ENCODE assay signal across 8 mouse cellular contexts in the genomic region with DNA sequence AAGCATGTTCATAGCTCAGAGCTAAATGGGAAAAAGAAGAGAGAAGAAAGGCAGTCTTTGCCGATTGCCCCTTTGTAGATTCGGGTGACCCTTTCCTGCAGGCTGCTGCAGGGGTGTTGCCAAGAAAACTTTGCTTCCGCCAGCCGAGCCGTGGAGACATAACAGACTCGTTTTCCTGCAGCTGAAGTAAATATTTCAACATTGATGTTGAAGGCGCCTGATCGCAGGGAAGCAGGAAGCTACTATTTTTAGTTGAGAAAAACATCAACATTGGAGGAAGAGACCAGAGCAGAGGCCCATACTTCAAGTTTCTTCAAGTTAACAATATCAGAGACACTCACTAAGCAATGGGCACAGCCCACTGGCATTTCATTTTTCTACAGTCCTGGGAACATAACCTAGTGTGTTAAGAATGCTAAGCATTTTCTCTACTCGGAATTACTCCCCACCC.
A peak's percentile ranks its signal among the peaks of the same experiment; 100 is the strongest.
DNase-seq lines count a peak whose midpoint lies in the region; ATAC-seq and TF ChIP-seq lines count a peak whose summit lies in the region.

No protein-coding gene starts in this region.

- ATAC-seq in hindbrain, embryonic 12.5 days (ENCODE audit: low FRiP score), result no peak
- no peak for ATAC-seq in embryonic facial prominence, embryonic 11.5 days (replicated peaks; ENCODE audit: insufficient number of reproducible peaks, low FRiP score, low TSS enrichment, low read depth)
- ATAC-seq in heart, embryonic 16.5 days (replicated peaks; ENCODE audit: extremely low read depth, insufficient read depth, low FRiP score), result 0 out of 2 replicates have a peak, but pooled peaks have one; percentile 37

- H3K4me3 ChIP-seq in hindbrain, embryonic 10.5 days, result no peak overlapping the region
- H3K4me3 ChIP-seq in hindbrain, embryonic 12.5 days, result no peak overlapping the region
- H3K4me3 ChIP-seq in embryonic facial prominence, embryonic 11.5 days (ENCODE audit: low read depth, low read length), result no peak overlapping the region
- no peak overlapping the region for H3K4me3 ChIP-seq in heart, embryonic 16.5 days (ENCODE audit: low read length)
- H3K4me3 ChIP-seq in macrophage (ENCODE audit: inconsistent target), result no peak overlapping the region
- no peak overlapping the region for H3K4me3 ChIP-seq in thymus, adult 2 months (ENCODE audit: control insufficient read depth, insufficient read depth, low read length)

- no peaks in the 10 kb centered on the region for H3K9me3 ChIP-seq in hindbrain, embryonic 10.5 days
- H3K9me3 ChIP-seq in hindbrain, embryonic 12.5 days (replicated peaks), result no peaks in the 10 kb centered on the region
- H3K9me3 ChIP-seq in embryonic facial prominence, embryonic 11.5 days (replicated peaks; ENCODE audit: control insufficient read depth, low read length), result no peaks in the 10 kb centered on the region
- peaks cover 4% of the 10 kb centered on the region; the same call in 1 of the 2 replicates for H3K9me3 ChIP-seq in heart, embryonic 16.5 days (replicated peaks; ENCODE audit: control insufficient read depth, low read length)

- TF ChIP-seq CTCF in thymus, adult 2 months (IDR thresholded peaks at IDR 0.05; ENCODE audit: borderline replicate concordance, control insufficient read depth, extremely low read depth, insufficient read depth, low read length, poor library complexity), result no peak

- H3K27me3 ChIP-seq in hindbrain, embryonic 10.5 days (ENCODE audit: insufficient read depth, poor library complexity, severe bottlenecking), result no peaks in the 10 kb centered on the region
- no peaks in the 10 kb centered on the region for H3K27me3 ChIP-seq in hindbrain, embryonic 12.5 days
- H3K27me3 ChIP-seq in embryonic facial prominence, embryonic 11.5 days (ENCODE audit: control insufficient read depth, insufficient read depth, low read length), result no peaks in the 10 kb centered on the region
- no peaks in the 10 kb centered on the region for H3K27me3 ChIP-seq in heart, embryonic 16.5 days (ENCODE audit: control insufficient read depth, insufficient read depth, low read length)
- no peaks in the 10 kb centered on the region for H3K27me3 ChIP-seq in thymus, adult 2 months (ENCODE audit: control insufficient read depth, insufficient read depth, low read length)

- H3K4me2 ChIP-seq in hindbrain, embryonic 12.5 days (replicated peaks), result no peak overlapping the region
- no peak overlapping the region for H3K4me2 ChIP-seq in embryonic facial prominence, embryonic 11.5 days (ENCODE audit: low read depth, low read length)
- peak overlapping the region; percentile 33 for H3K4me2 ChIP-seq in heart, embryonic 16.5 days (ENCODE audit: low read depth, low read length)

- DNase-seq in hindbrain, embryonic 10.5 days (ENCODE audit: low spot score), result no peak
- DNase-seq in embryonic facial prominence, embryonic 11.5 days (ENCODE audit: low spot score), result peak; percentile 47
- DNase-seq in kidney, postnatal 25 days, result peak; percentile 67 to 81
- peak; percentile 30 for DNase-seq in thymus, adult 2 months
- DNase-seq in cerebellum, postnatal 4 days (ENCODE audit: low spot score in 2 of 2), result no peak

- TF ChIP-seq POLR2A in thymus, adult 2 months (IDR thresholded peaks at IDR 0.05; ENCODE audit: control insufficient read depth, extremely low read depth, insufficient read depth, low read length, poor library complexity), result no peak

- H3K36me3 ChIP-seq in hindbrain, embryonic 10.5 days, result no peaks in the 10 kb centered on the region
- H3K36me3 ChIP-seq in hindbrain, embryonic 12.5 days, result no peaks in the 10 kb centered on the region
- H3K36me3 ChIP-seq in embryonic facial prominence, embryonic 11.5 days (replicated peaks; ENCODE audit: control insufficient read depth, insufficient read depth, low read depth, low read length), result no peaks in the 10 kb centered on the region
- H3K36me3 ChIP-seq in heart, embryonic 16.5 days (ENCODE audit: control insufficient read depth, insufficient read depth), result no peaks in the 10 kb centered on the region
- no peaks in the 10 kb centered on the region for H3K36me3 ChIP-seq in macrophage (ENCODE audit: inconsistent target)
- H3K36me3 ChIP-seq in thymus, adult 2 months (ENCODE audit: control insufficient read depth, insufficient read depth, low read length), result no peaks in the 10 kb centered on the region

- peaks cover 26% of the 10 kb centered on the region for H3K4me1 ChIP-seq in hindbrain, embryonic 10.5 days (replicated peaks)
- H3K4me1 ChIP-seq in hindbrain, embryonic 12.5 days, result peaks cover 19% of the 10 kb centered on the region
- H3K4me1 ChIP-seq in embryonic facial prominence, embryonic 11.5 days (ENCODE audit: control insufficient read depth, insufficient read depth, low read length), result no peaks in the 10 kb centered on the region
- peaks cover 22% of the 10 kb centered on the region for H3K4me1 ChIP-seq in heart, embryonic 16.5 days (ENCODE audit: control insufficient read depth, insufficient read depth, low read length)
- peaks cover 10% of the 10 kb centered on the region for H3K4me1 ChIP-seq in thymus, adult 2 months (replicated peaks; ENCODE audit: control insufficient read depth, insufficient read depth, low read length)

- no peaks in the 10 kb centered on the region for H3K79me2 ChIP-seq in macrophage (ENCODE audit: inconsistent target)

- WGBS in hindbrain, embryonic 10.5 days, result 41% methylated on average over 9 of the region's 9 CpGs
- 46% methylated on average over 9 of the region's 9 CpGs for WGBS in hindbrain, embryonic 12.5 days
- 23% methylated on average over 9 of the region's 9 CpGs for WGBS in embryonic facial prominence, embryonic 11.5 days
- WGBS in heart, embryonic 16.5 days, result 6% methylated on average over 9 of the region's 9 CpGs
- 7% methylated on average over 9 of the region's 9 CpGs for WGBS in macrophage (ENCODE audit: missing documents)
- 11% methylated on average over 9 of the region's 9 CpGs for WGBS in thymus, adult 2 months

- H3K9ac ChIP-seq in hindbrain, embryonic 12.5 days, result no peak overlapping the region
- H3K9ac ChIP-seq in embryonic facial prominence, embryonic 11.5 days (replicated peaks; ENCODE audit: low read length), result no peak overlapping the region
- no peak overlapping the region for H3K9ac ChIP-seq in heart, embryonic 16.5 days (ENCODE audit: low read length)

- H3K27ac ChIP-seq in hindbrain, embryonic 10.5 days, result peak overlapping the region; percentile 36
- no peak overlapping the region for H3K27ac ChIP-seq in hindbrain, embryonic 12.5 days
- H3K27ac ChIP-seq in embryonic facial prominence, embryonic 11.5 days (replicated peaks; ENCODE audit: low read depth, low read length), result no peak overlapping the region
- peak overlapping the region; percentile 68 for H3K27ac ChIP-seq in heart, embryonic 16.5 days (ENCODE audit: low read length)
- peak overlapping the region; percentile 96 for H3K27ac ChIP-seq in macrophage
- no peak overlapping the region for H3K27ac ChIP-seq in thymus, adult 2 months (ENCODE audit: control insufficient read depth, insufficient read depth, low read length)

Comparison
In these comparisons a context has a peak if more than half of its experiments do, and no peak if none do; other contexts are left out.
1. H3K27ac ChIP-seq: peak in hindbrain, embryonic 10.5 days (single experiment), heart, embryonic 16.5 days (single experiment) and macrophage (single experiment); none in hindbrain, embryonic 12.5 days (single experiment), embryonic facial prominence, embryonic 11.5 days (single experiment) and thymus, adult 2 months (single experiment).
2. DNase-seq: peak in embryonic facial prominence, embryonic 11.5 days (single experiment), kidney, postnatal 25 days (2 of 2) and thymus, adult 2 months (single experiment); none in hindbrain, embryonic 10.5 days (single experiment) and cerebellum, postnatal 4 days (0 of 2).